Mouse (Mus musculus): Measurements from ENCODE around the gene Ptgds.

The Ptgds gene

GRCm38 (mm10) chr2:25450853-25451647 lies 18.8 kb downstream of the Ptgds start:
- peak in 1 of 2 experiments; percentile 14 for DNase-seq (ENCODE audit: low read depth in 1 of 2, low spot score in 2 of 2)

DNA sequence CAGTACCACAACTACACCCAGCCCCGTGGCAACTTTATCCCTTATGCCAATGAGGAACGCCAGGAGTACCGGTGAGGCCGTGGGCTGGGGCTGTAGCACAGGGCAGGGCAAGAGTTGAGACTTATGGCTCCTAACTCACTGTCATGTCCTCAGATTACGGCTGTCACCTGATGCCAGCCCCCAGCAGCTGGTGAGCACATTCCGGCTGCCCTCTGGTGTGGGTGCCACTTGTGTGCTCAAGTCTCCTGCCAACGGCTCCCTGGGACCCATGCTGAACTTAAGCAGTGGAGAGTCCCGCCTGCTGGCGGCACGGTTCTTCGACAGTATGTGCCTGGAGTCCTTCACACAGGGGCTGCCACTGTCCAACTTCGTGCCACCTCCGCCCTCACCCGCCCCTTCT lies 27.2 kb downstream of the Ptgds start:
- no peak for DNase-seq (ENCODE audit: low read depth in 1 of 2, low spot score in 2 of 2)

- DNase-seq (ENCODE audit: low read depth in 1 of 2, low spot score in 2 of 2) = no peak
Observed at GRCm38 (mm10) chr2:25441067-25441466, 28.8 kb downstream of the Ptgds start.

- DNase-seq (ENCODE audit: low read depth in 1 of 2, low spot score in 2 of 2) = no peak
Observed at GRCm38 (mm10) chr2:25436286-25436820, 33.5 kb downstream of the Ptgds start.

DNA sequence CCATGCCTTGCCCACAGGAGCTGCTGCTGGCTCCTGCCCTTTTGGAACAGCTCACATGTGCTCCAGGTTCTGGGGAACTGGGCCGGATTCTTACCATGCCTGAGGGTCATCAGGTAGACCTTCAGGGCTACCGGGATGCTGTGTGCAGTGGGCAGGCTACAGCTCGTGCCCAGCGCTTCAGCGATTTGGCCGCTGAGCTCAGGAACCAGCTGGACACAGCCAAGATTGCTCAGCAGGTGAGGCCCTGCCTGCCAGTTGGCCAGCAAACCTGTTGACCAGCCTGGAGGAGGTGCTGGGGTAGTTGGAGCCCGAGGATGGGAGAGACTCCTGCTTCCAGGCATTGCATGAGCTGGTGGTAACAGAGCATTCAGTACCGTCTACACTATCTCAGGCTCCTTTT lies 35.6 kb downstream of the Ptgds start:
- DNase-seq (ENCODE audit: low read depth in 1 of 2, low spot score in 2 of 2) = no peak

GRCm38 (mm10) chr2:25433101-25433500 lies 36.7 kb downstream of the Ptgds start:
- DNase-seq (ENCODE audit: low read depth in 1 of 2, low spot score in 2 of 2) = no peak

GRCm38 (mm10) chr2:25432326-25433098 lies 37.3 kb downstream of the Ptgds start:
- no peak for DNase-seq (ENCODE audit: low read depth in 1 of 2, low spot score in 2 of 2)

GRCm38 (mm10) chr2:25431308-25431855 lies 38.5 kb downstream of the Ptgds start:
- no peak for DNase-seq (ENCODE audit: low read depth in 1 of 2, low spot score in 2 of 2)

- DNase-seq (ENCODE audit: low read depth in 1 of 2, low spot score in 2 of 2) = no peak
Observed at GRCm38 (mm10) chr2:25430395-25431233, 39.2 kb downstream of the Ptgds start.

GRCm38 (mm10) chr2:25429435-25430180 lies 40.2 kb downstream of the Ptgds start:
- no peak for DNase-seq (ENCODE audit: low read depth in 1 of 2, low spot score in 2 of 2)

GRCm38 (mm10) chr2:25428442-25429236 lies 41.2 kb downstream of the Ptgds start, which contains the start of gene Abca2:
TSS of gene Abca2 (plus strand) at chr2:25428703.
- DNase-seq (ENCODE audit: low read depth in 1 of 2, low spot score in 2 of 2) = peak; percentile 80 to 88

DNA sequence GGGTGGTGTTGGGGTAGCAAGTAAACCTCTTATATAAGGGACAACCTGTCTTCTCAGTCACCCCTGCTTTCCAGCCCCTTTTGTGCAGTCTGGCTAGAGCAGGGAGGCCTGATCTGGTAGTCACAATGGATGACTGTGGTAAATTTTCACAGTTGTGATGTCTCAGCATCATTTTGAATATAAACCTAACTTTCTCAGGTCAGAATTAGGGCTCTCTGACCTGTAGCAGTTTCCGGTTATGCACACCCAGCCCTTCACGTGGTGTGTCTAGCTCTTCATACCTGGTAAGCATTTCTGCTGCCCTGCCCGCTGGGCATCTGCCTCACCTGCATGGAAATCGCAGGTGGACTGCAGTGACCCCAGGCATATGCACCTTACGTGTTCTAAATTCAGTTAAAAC lies 42.6 kb downstream of the Ptgds start:
- DNase-seq (ENCODE audit: low read depth in 1 of 2, low spot score in 2 of 2) = no peak

DNA sequence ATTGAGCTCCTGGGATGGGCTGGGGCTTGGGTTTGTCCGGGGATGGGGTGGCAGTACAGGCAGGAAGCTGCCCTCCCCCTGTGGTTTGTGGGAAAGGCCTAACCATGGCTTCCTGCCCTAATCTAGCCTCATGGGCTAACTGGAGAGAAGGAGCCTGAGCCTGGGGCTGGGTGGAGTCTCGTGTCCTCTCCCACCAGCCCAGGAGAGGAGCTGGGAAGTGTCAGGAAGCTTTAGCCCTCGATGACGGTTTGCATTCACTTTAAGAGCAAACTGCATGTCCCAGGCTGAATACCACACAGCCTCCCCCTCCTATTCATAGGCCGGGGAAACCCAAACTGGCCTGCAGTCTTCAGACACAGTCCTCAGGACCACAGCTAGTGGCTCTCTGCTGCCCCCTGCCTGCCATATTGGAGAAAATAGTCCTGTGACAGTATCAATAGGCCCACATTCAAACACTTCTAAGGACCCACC lies 43.1 kb downstream of the Ptgds start:
- DNase-seq (ENCODE audit: low read depth in 1 of 2, low spot score in 2 of 2) = peak in 1 of 2 experiments; percentile 54

DNA sequence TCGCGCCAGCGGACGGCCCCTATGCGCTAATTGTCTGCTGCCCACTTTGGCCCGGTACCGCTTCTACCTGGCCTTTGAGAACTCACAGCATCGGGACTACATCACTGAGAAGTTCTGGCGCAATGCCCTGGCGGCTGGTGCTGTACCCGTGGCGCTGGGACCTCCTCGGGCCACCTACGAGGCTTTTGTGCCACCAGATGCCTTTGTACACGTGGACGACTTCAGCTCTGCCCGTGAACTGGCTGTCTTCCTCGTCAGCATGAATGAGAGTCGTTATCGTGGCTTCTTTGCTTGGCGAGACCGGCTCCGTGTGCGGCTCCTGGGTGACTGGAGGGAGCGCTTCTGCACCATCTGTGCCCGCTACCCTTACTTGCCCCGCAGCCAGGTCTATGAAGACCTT lies 44.4 kb downstream of the Ptgds start:
- DNase-seq (ENCODE audit: low read depth in 1 of 2, low spot score in 2 of 2) = no peak

GRCm38 (mm10) chr2:25423626-25424025 lies 46.2 kb downstream of the Ptgds start:
- no peak for DNase-seq (ENCODE audit: low read depth in 1 of 2, low spot score in 2 of 2)

- peak; percentile 65 to 67 for DNase-seq (ENCODE audit: low read depth in 1 of 2, low spot score in 2 of 2)
Observed at GRCm38 (mm10) chr2:25422587-25423410, 47.0 kb downstream of the Ptgds start, which contains the start of gene Fut7. TSS of gene Fut7 (plus strand) at chr2:25423267.

- no peak for DNase-seq (ENCODE audit: low read depth in 1 of 2, low spot score in 2 of 2)
Observed at GRCm38 (mm10) chr2:25421896-25422295, 48.0 kb downstream of the Ptgds start.

DNA sequence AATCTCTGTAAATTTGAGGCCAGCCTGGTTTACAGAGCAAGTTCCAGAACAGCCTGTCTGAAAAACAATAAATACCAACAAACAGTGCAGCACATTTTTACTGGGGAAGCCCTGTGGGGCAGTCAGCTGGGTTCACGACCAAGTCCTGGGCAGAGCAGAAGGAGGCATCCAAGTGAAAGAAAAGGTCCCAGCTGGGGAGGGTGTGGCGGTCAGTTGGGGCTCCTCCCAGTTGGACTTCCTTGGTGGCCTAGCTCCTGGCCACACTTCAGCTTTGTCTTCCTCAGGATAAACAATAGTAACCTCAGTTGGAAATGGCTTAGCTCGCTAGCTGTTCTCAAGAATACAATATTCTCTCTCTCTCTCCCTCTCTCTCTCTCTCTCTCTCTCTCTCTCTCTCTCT lies 52.4 kb downstream of the Ptgds start:
- DNase-seq (ENCODE audit: low read depth in 1 of 2, low spot score in 2 of 2) = no peak
